Mouse (Mus musculus): ENCODE results near the gene Zscan22. TPM values are rescaled to one million over a fixed set of nuclear protein-coding genes. Genes with fewer than 3 reads are reported as not detected.

The Zscan22 gene
- polyA plus RNA-seq, 1 experiment from 2014 or later: 14.1 TPM

GRCm38 (mm10) chr7:12940599-12940998 lies 43.0 kb downstream of the Zscan22 start:
- no peak overlapping the region for H3K4me3 ChIP-seq (replicated peaks; ENCODE audit: low read length)
- no peak overlapping the region for H3K27ac ChIP-seq (ENCODE audit: low read length)
- H3K27me3 ChIP-seq (ENCODE audit: control insufficient read depth, insufficient read depth, low read length): no peaks in the 10 kb centered on the region
- no peaks in the 10 kb centered on the region for H3K36me3 ChIP-seq (ENCODE audit: control insufficient read depth, insufficient read depth, low read length)
- no peaks in the 10 kb centered on the region for H3K4me1 ChIP-seq (ENCODE audit: control insufficient read depth, insufficient read depth, low read length)
- H3K9ac ChIP-seq (ENCODE audit: low read length): no peak overlapping the region
- H3K9me3 ChIP-seq (replicated peaks; ENCODE audit: control insufficient read depth, low read length): no peaks in the 10 kb centered on the region
- H3K4me2 ChIP-seq (ENCODE audit: low read depth, low read length): no peak overlapping the region
- WGBS: 83% methylated on average over 4 of the region's 4 CpGs
- ATAC-seq (ENCODE audit: insufficient read depth, low FRiP score): no peak

GRCm38 (mm10) chr7:12943488-12943887 lies 45.9 kb downstream of the Zscan22 start:
- no peak overlapping the region for H3K27ac ChIP-seq (ENCODE audit: low read length)
- no peaks in the 10 kb centered on the region for H3K27me3 ChIP-seq (ENCODE audit: control insufficient read depth, insufficient read depth, low read length)
- no peaks in the 10 kb centered on the region for H3K36me3 ChIP-seq (ENCODE audit: control insufficient read depth, insufficient read depth, low read length)
- H3K4me1 ChIP-seq (ENCODE audit: control insufficient read depth, insufficient read depth, low read length): no peaks in the 10 kb centered on the region
- no peaks in the 10 kb centered on the region for H3K9me3 ChIP-seq (replicated peaks; ENCODE audit: control insufficient read depth, low read length)
- no peak overlapping the region for H3K4me3 ChIP-seq (replicated peaks; ENCODE audit: low read length)
- H3K9ac ChIP-seq (ENCODE audit: low read length): no peak overlapping the region
- no peak for ATAC-seq (ENCODE audit: insufficient read depth, low FRiP score)
- H3K4me2 ChIP-seq (ENCODE audit: low read depth, low read length): no peak overlapping the region

- H3K36me3 ChIP-seq (ENCODE audit: control insufficient read depth, insufficient read depth, low read length): no peaks in the 10 kb centered on the region
- H3K4me3 ChIP-seq (replicated peaks; ENCODE audit: low read length): peak overlapping the region; percentile 47
- H3K4me1 ChIP-seq (ENCODE audit: control insufficient read depth, insufficient read depth, low read length): peaks cover 4% of the 10 kb centered on the region; the same call in 1 of the 2 replicates
- H3K4me2 ChIP-seq (ENCODE audit: low read depth, low read length): peak overlapping the region; percentile 72
- peak overlapping the region; percentile 82 for H3K27ac ChIP-seq (ENCODE audit: low read length)
- H3K9me3 ChIP-seq (replicated peaks; ENCODE audit: control insufficient read depth, low read length): no peaks in the 10 kb centered on the region
- ATAC-seq (ENCODE audit: insufficient read depth, low FRiP score): peak; percentile 99
- peak overlapping the region; percentile 74 for H3K9ac ChIP-seq (ENCODE audit: low read length)
- no peaks in the 10 kb centered on the region for H3K27me3 ChIP-seq (ENCODE audit: control insufficient read depth, insufficient read depth, low read length)
- 10% methylated on average over 35 of the region's 35 CpGs for WGBS
These were observed 51.6 kb downstream of the Zscan22 start for GRCm38 (mm10) chr7:12949032-12949871.

- H3K4me3 ChIP-seq (replicated peaks; ENCODE audit: low read length): peak overlapping the region; percentile 47
- H3K4me2 ChIP-seq (ENCODE audit: low read depth, low read length): peak overlapping the region; percentile 72
- H3K9me3 ChIP-seq (replicated peaks; ENCODE audit: control insufficient read depth, low read length): no peaks in the 10 kb centered on the region
- H3K4me1 ChIP-seq (ENCODE audit: control insufficient read depth, insufficient read depth, low read length): peaks cover 4% of the 10 kb centered on the region; the same call in 1 of the 2 replicates
- peak overlapping the region; percentile 74 for H3K9ac ChIP-seq (ENCODE audit: low read length)
- ATAC-seq (ENCODE audit: insufficient read depth, low FRiP score): peak; percentile 25
- H3K36me3 ChIP-seq (ENCODE audit: control insufficient read depth, insufficient read depth, low read length): no peaks in the 10 kb centered on the region
- H3K27ac ChIP-seq (ENCODE audit: low read length): peak overlapping the region; percentile 69
- H3K27me3 ChIP-seq (ENCODE audit: control insufficient read depth, insufficient read depth, low read length): no peaks in the 10 kb centered on the region
- WGBS: 3% methylated on average over 16 of the region's 16 CpGs
These were observed 52.2 kb downstream of the Zscan22 start for GRCm38 (mm10) chr7:12949872-12950229.

- no peak overlapping the region for H3K27ac ChIP-seq (ENCODE audit: low read length)
- peaks cover 4% of the 10 kb centered on the region; the same call in 1 of the 2 replicates for H3K4me1 ChIP-seq (ENCODE audit: control insufficient read depth, insufficient read depth, low read length)
- H3K36me3 ChIP-seq (ENCODE audit: control insufficient read depth, insufficient read depth, low read length): no peaks in the 10 kb centered on the region
- H3K9me3 ChIP-seq (replicated peaks; ENCODE audit: control insufficient read depth, low read length): no peaks in the 10 kb centered on the region
- no peak overlapping the region for H3K9ac ChIP-seq (ENCODE audit: low read length)
- ATAC-seq (ENCODE audit: insufficient read depth, low FRiP score): no peak
- no peak overlapping the region for H3K4me2 ChIP-seq (ENCODE audit: low read depth, low read length)
- WGBS: 45% methylated on average over 3 of the region's 3 CpGs
- no peak overlapping the region for H3K4me3 ChIP-seq (replicated peaks; ENCODE audit: low read length)
- H3K27me3 ChIP-seq (ENCODE audit: control insufficient read depth, insufficient read depth, low read length): no peaks in the 10 kb centered on the region
These were observed 57.3 kb downstream of the Zscan22 start for GRCm38 (mm10) chr7:12954896-12955295.

- Histone ChIP-seq H3K36me3 (ENCODE audit: control insufficient read depth, insufficient read depth, low read length) (no peaks in the 10 kb centered on the region), H3K4me2 (ENCODE audit: low read depth, low read length) (no peak overlapping the region), H3K9ac (ENCODE audit: low read length) (no peak overlapping the region), H3K27ac (ENCODE audit: low read length) (no peak overlapping the region), H3K27me3 (ENCODE audit: control insufficient read depth, insufficient read depth, low read length) (no peaks in the 10 kb centered on the region), H3K9me3 (replicated peaks; ENCODE audit: control insufficient read depth, low read length) (no peaks in the 10 kb centered on the region), H3K4me1 (ENCODE audit: control insufficient read depth, insufficient read depth, low read length) (no peaks in the 10 kb centered on the region), H3K4me3 (replicated peaks; ENCODE audit: low read length) (no peak overlapping the region)
- ATAC-seq (ENCODE audit: insufficient read depth, low FRiP score): no peak
- WGBS: 72% methylated on average over 5 of the region's 5 CpGs
These were observed 59.9 kb downstream of the Zscan22 start for GRCm38 (mm10) chr7:12957511-12957910.

Other genes with a start within 250 kb of the Zscan22 start
- gene Vmn2r55, start 212.8 kb upstream of the Zscan22 start, polyA plus RNA-seq (2015; fragmentation: Nextera tagmentation; extraction: Ambion mirVana): not detected in 2 replicates
- gene Vmn2r56, start 162.8 kb upstream of the Zscan22 start, polyA plus RNA-seq (2015; fragmentation: Nextera tagmentation; extraction: Ambion mirVana): not detected in 2 replicates
- gene Zscan18, start 94.2 kb upstream of the Zscan22 start, polyA plus RNA-seq (2015; fragmentation: Nextera tagmentation; extraction: Ambion mirVana): 5.7 and 7.6 TPM in 2 replicates
- gene Zfp329, start 79.0 kb upstream of the Zscan22 start, polyA plus RNA-seq (2015; fragmentation: Nextera tagmentation; extraction: Ambion mirVana): 13.8 and 14.5 TPM in 2 replicates
- gene Zfp110, start 63.1 kb upstream of the Zscan22 start, polyA plus RNA-seq (2015; fragmentation: Nextera tagmentation; extraction: Ambion mirVana): 36.0 and 38.7 TPM in 2 replicates
- 3.3 and 3.7 TPM in 2 replicates for gene Zfp128, start 16.6 kb upstream of the Zscan22 start, polyA plus RNA-seq (2015; fragmentation: Nextera tagmentation; extraction: Ambion mirVana)
- 869 and 872 TPM in 2 replicates for gene Rps5, start 24.5 kb downstream of the Zscan22 start, polyA plus RNA-seq (2015; fragmentation: Nextera tagmentation; extraction: Ambion mirVana)
- gene Rnf225, start 29.6 kb downstream of the Zscan22 start, polyA plus RNA-seq (2015; fragmentation: Nextera tagmentation; extraction: Ambion mirVana): 2.3 and 3.2 TPM in 2 replicates
- 8.3 and 8.8 TPM in 2 replicates for gene Zfp324, start 68.0 kb downstream of the Zscan22 start, polyA plus RNA-seq (2015; fragmentation: Nextera tagmentation; extraction: Ambion mirVana)
- 7.2 and 8.9 TPM in 2 replicates for gene Zfp446, start 80.0 kb downstream of the Zscan22 start, polyA plus RNA-seq (2015; fragmentation: Nextera tagmentation; extraction: Ambion mirVana)
- 0.95 and 1.4 TPM in 2 replicates for gene Slc27a5, start 100.4 kb downstream of the Zscan22 start, polyA plus RNA-seq (2015; fragmentation: Nextera tagmentation; extraction: Ambion mirVana)
- gene Trim28, start 101.3 kb downstream of the Zscan22 start, polyA plus RNA-seq (2015; fragmentation: Nextera tagmentation; extraction: Ambion mirVana): 122 and 130 TPM in 2 replicates
- 18.4 and 20.2 TPM in 2 replicates for gene Zbtb45, start 112.2 kb downstream of the Zscan22 start, polyA plus RNA-seq (2015; fragmentation: Nextera tagmentation; extraction: Ambion mirVana)
- 189 and 190 TPM in 2 replicates for gene Chmp2a, start 137.0 kb downstream of the Zscan22 start, polyA plus RNA-seq (2015; fragmentation: Nextera tagmentation; extraction: Ambion mirVana)
- gene Ube2m, start 140.5 kb downstream of the Zscan22 start, polyA plus RNA-seq (2015; fragmentation: Nextera tagmentation; extraction: Ambion mirVana): 21.4 and 22.1 TPM in 2 replicates
- 2.5 and 2.7 TPM in 2 replicates for gene Mzf1, start 156.9 kb downstream of the Zscan22 start, polyA plus RNA-seq (2015; fragmentation: Nextera tagmentation; extraction: Ambion mirVana)
- gene Vmn1r85, start 197.4 kb downstream of the Zscan22 start, polyA plus RNA-seq (2015; fragmentation: Nextera tagmentation; extraction: Ambion mirVana): not detected in 2 replicates
- not detected in 2 replicates for gene Vmn1r86, start 222.1 kb downstream of the Zscan22 start, polyA plus RNA-seq (2015; fragmentation: Nextera tagmentation; extraction: Ambion mirVana)
- gene Vmn1r87, start 242.3 kb downstream of the Zscan22 start, polyA plus RNA-seq (2015; fragmentation: Nextera tagmentation; extraction: Ambion mirVana): not detected in 2 replicates